Mouse (Mus musculus) liver, embryonic 14.5 days (tissue): ENCODE results near the gene Col23a1.

Source experiments
- CTCF ChIP-seq: IDR thresholded peaks from 2 replicates; pipeline ENCODE4 v1.5.1; 2016; ENCODE audit warnings: antibody characterized with exemption, low read depth, control low read depth
- EP300 ChIP-seq: IDR thresholded peaks from 2 replicates; pipeline ENCODE4 v1.6.1; 2016; ENCODE audit warnings: antibody characterized with exemption, low read depth

DNA sequence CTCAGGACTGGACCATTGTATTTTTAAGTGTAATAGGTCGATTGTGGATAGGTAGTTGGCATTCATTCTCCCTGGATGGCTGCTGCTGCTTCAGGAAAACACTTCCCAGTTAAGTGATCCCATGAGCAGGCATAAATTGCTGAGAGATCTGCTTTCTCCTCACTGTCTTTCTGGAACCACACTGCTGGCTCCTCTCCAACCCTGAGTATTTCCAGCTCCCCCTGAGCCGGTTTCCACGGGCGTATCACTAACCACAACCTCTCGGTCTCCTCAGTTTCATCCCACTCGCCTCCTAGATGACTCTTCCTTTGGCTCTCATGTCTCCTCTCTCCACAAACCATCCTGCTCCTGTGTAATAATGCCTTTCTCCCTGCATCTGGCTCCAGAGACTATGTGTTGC is 228.9 kb downstream of the Col23a1 start:
- TF ChIP-seq CTCF, result no peak
- no peak for TF ChIP-seq EP300
